Mouse (Mus musculus): Measurements from ENCODE around the gene Ddit4.

DNA sequence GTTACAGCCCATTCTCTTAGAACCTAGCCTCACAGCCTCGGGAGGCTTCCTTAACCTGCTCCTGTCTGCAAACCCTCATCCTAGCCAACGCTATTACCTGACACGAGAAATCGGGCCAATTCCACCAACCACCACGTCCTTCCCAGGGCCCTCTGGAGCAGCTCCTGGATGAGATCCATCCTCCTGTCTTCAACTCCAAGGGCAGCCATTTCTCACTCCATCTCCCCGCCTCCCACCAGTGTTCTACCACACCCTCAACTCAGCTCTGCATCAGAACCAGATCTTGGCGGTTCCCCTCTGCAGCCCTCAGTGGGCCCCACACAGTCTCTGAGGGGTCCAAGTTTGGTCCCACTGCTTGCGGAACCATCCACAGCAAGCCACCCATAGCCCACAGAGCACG lies 30.2 kb upstream of the Ddit4 start:
- no peak for TF ChIP-seq GATA1 (IDR thresholded peaks at IDR 0.05; ENCODE audit: borderline replicate concordance, low read length)
- TF ChIP-seq FLI1 (IDR thresholded peaks at IDR 0.05; ENCODE audit: low read length), result no peak

Measured in megakaryocyte, embryonic 14.5 days (primary cell).